Mouse (Mus musculus): ENCODE data around the gene Cyp3a13.

- TF ChIP-seq CTCF (IDR thresholded peaks at IDR 0.05; ENCODE audit: low read depth) = no peak
- no peak for TF ChIP-seq EP300 (IDR thresholded peaks at IDR 0.05; ENCODE audit: low read depth)
These were observed 45.1 kb upstream of the Cyp3a13 start for GRCm38 (mm10) chr5:137966492-137966891.
